Mouse (Mus musculus): Measurements from ENCODE around the gene 1700020A23Rik.
"Not testable (repeated sequence)": the region's sequence is repeated elsewhere in the genome, so short reads cannot be mapped to it uniquely, and the experiment has no call there.

1700020A23Rik gene

GRCm38 (mm10) chr2:130404939-130405338 is at the start of gene 1700020A23Rik, which contains the start of gene Gm28372:
Gene 1700020A23Rik (plus strand): TSS chr2:130405259.
Gene Gm28372 (plus strand): TSS chr2:130405239.
- DNase-seq = no peak

GRCm38 (mm10) chr2:130357551-130357950 is 47.5 kb upstream of the 1700020A23Rik start:
- no peak for DNase-seq

- DNase-seq = no peak
Observed at GRCm38 (mm10) chr2:130358852-130359251, 46.2 kb upstream of the 1700020A23Rik start.

- DNase-seq = peak; percentile 38
Observed at GRCm38 (mm10) chr2:130362511-130363026, 42.5 kb upstream of the 1700020A23Rik start.

- DNase-seq = peak; percentile 58
Observed at GRCm38 (mm10) chr2:130365211-130366094, 39.6 kb upstream of the 1700020A23Rik start.

- no peak for DNase-seq
Observed at GRCm38 (mm10) chr2:130367386-130367785, 37.7 kb upstream of the 1700020A23Rik start.

GRCm38 (mm10) chr2:130373026-130373425 is 32.0 kb upstream of the 1700020A23Rik start:
- not testable (repeated sequence) for DNase-seq

GRCm38 (mm10) chr2:130374951-130375350 is 30.1 kb upstream of the 1700020A23Rik start:
- no peak for DNase-seq

- no peak for DNase-seq
Observed at GRCm38 (mm10) chr2:130383205-130383604, 21.9 kb upstream of the 1700020A23Rik start.

- peak; percentile 61 for DNase-seq
Observed at GRCm38 (mm10) chr2:130383895-130384294, 21.2 kb upstream of the 1700020A23Rik start.

GRCm38 (mm10) chr2:130386212-130386611 is 18.8 kb upstream of the 1700020A23Rik start:
- no peak for DNase-seq

GRCm38 (mm10) chr2:130388796-130389195 is 16.3 kb upstream of the 1700020A23Rik start:
- peak; percentile 45 for DNase-seq

- DNase-seq = peak; percentile 83
Observed at GRCm38 (mm10) chr2:130390993-130391625, 13.9 kb upstream of the 1700020A23Rik start.

GRCm38 (mm10) chr2:130392836-130393235 is 12.2 kb upstream of the 1700020A23Rik start:
- DNase-seq = no peak

GRCm38 (mm10) chr2:130395696-130396095 is 9.4 kb upstream of the 1700020A23Rik start:
- no peak for DNase-seq

- DNase-seq = peak; percentile 51
Observed at GRCm38 (mm10) chr2:130397186-130397985, 7.7 kb upstream of the 1700020A23Rik start, which contains the start of gene Cpxm1. Gene Cpxm1 (minus strand): TSS chr2:130397574.

- peak; percentile 24 for DNase-seq
Observed at GRCm38 (mm10) chr2:130398091-130398490, 7.0 kb upstream of the 1700020A23Rik start.

- DNase-seq = no peak
Observed at GRCm38 (mm10) chr2:130400046-130400445, 5.0 kb upstream of the 1700020A23Rik start.

- DNase-seq = no peak
Observed at GRCm38 (mm10) chr2:130401891-130402290, 3.2 kb upstream of the 1700020A23Rik start.

- DNase-seq = no peak
Observed at GRCm38 (mm10) chr2:130406178-130406577, 1.1 kb downstream of the 1700020A23Rik start, which contains the start of gene Tmem239. Gene Tmem239 (plus strand): TSS chr2:130406478.

GRCm38 (mm10) chr2:130408194-130408593 is 3.1 kb downstream of the 1700020A23Rik start:
- no peak for DNase-seq

Measured in thymus, postnatal 14 days (tissue).